Mouse (Mus musculus): ENCODE measurements around the gene C2cd2. TPM values are rescaled to one million over a fixed set of nuclear protein-coding genes. Genes with fewer than 3 reads are reported as not detected.

C2cd2 gene
- total and polyA plus RNA-seq, 3 experiments, result 7.7 to 14.5 (median 11.2) TPM

DNA sequence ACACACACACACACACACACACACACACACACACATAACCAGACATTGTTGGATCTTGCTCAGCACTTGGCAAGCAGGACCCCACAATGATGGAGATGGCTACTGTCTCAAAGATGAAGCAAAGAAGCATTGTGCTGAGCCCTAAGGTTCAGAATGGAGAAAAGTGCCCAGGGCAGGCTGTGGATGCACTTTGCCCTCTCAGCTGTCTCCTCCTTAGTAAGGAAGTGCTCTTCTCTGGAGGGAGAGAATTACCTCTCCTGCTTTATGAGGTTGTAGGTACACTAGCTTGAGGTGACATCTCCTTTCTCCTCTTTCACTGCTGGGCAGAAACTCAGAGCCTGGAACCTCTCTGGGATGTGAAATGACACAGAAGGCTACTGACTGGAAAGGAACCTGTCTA, 49.5 kb downstream of the C2cd2 start:
- in situ Hi-C loops (cut with MboI; ENCODE audit: low pct_ligation_motif_present, low pct_unique_long_range_greater_than_20kb, low sequenced_read_pairs), result no loop called here
- no peak overlapping the region for H3K9ac ChIP-seq (ENCODE audit: insufficient read depth, low read depth)
- H3K4me2 ChIP-seq (ENCODE audit: insufficient read depth, low read depth, poor library complexity, severe bottlenecking), result no peak overlapping the region
- DNase-seq (ENCODE audit: extremely low read depth), result no peak
- no peak overlapping the region for H3K4me3 ChIP-seq (replicated peaks in 1 of 3; ENCODE audit: low read depth in 2 of 3, low read length in 2 of 3, poor library complexity in 1 of 3)
- no peaks in the 10 kb centered on the region for H3K4me1 ChIP-seq (ENCODE audit: control insufficient read depth in 1 of 2, insufficient read depth in 2 of 2)
- H3K79me2 ChIP-seq (replicated peaks; ENCODE audit: control insufficient read depth, extremely low read depth, insufficient read depth, poor library complexity, severe bottlenecking), result no peaks in the 10 kb centered on the region
- no peaks in the 10 kb centered on the region for H3K9me3 ChIP-seq (replicated peaks; ENCODE audit: low read length)
- no peaks in the 10 kb centered on the region for H3K27me3 ChIP-seq (replicated peaks)
- no peaks in the 10 kb centered on the region for H3K36me3 ChIP-seq (replicated peaks in 1 of 2; ENCODE audit: control insufficient read depth in 1 of 2, insufficient read depth in 1 of 2, low read length in 1 of 2)
- TF ChIP-seq MAX (IDR thresholded peaks at IDR 0.05; ENCODE audit: low read length), result no peak
- no peak for TF ChIP-seq UBTF (IDR thresholded peaks at IDR 0.05; ENCODE audit: low read depth, low read length)
- TF ChIP-seq MXI1 (IDR thresholded peaks at IDR 0.05; ENCODE audit: low read depth, low read length), result no peak
- no peak for TF ChIP-seq JUND (conservative IDR thresholded peaks at IDR 0.05; ENCODE audit: low read depth, low read length)
- TF ChIP-seq MAFK (IDR thresholded peaks at IDR 0.05; ENCODE audit: insufficient replicate concordance, low read length), result no peak
- no peak for TF ChIP-seq GABPA (IDR thresholded peaks at IDR 0.05; ENCODE audit: insufficient replicate concordance, low read depth, low read length)
- no peak for TF ChIP-seq USF1 (IDR thresholded peaks at IDR 0.05; ENCODE audit: low read depth, low read length)
- no peak for TF ChIP-seq BHLHE40 (IDR thresholded peaks at IDR 0.05; ENCODE audit: low read depth, low read length)
- TF ChIP-seq SMC3 (IDR thresholded peaks at IDR 0.05; ENCODE audit: low read depth, low read length), result no peak
- no peak for TF ChIP-seq RCOR1 (conservative IDR thresholded peaks at IDR 0.05; ENCODE audit: low read depth, low read length)
- dilution Hi-C loops (cut with MboI; ENCODE audit: extremely low pct_ligation_motif_present, extremely low pct_unique_long_range_greater_than_20kb, low sequenced_read_pairs), result no loop called here
- no peak overlapping the region for H3K27ac ChIP-seq (ENCODE audit: insufficient read depth, low read depth)

DNA sequence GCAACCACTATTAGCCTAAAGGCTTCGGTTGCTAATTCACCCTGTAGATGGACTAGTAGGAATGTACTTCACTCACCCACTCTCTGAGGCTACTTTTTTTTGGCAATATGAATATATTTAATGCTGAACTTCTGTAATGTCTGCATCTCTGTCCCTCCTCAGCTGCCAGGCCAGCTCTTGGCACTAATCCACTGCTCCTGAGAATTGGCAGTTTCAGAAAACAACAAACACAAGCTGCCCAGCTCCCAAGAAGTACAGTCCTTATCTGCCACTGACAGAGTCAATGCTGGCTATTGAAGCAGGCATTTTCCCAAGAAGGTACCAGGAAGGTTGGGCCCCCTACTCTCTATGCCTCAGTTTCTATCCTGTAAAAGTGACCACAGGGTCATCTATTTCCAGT, 53.0 kb downstream of the C2cd2 start:
- H3K4me3 ChIP-seq (replicated peaks in 1 of 3; ENCODE audit: low read depth in 2 of 3, low read length in 2 of 3, poor library complexity in 1 of 3), result no peak overlapping the region
- H3K79me2 ChIP-seq (replicated peaks; ENCODE audit: control insufficient read depth, extremely low read depth, insufficient read depth, poor library complexity, severe bottlenecking), result no peaks in the 10 kb centered on the region
- no peaks in the 10 kb centered on the region for H3K4me1 ChIP-seq (ENCODE audit: control insufficient read depth in 1 of 2, insufficient read depth in 2 of 2)
- TF ChIP-seq JUND (conservative IDR thresholded peaks at IDR 0.05; ENCODE audit: low read depth, low read length) (no peak), MEF2A (IDR thresholded peaks at IDR 0.05; ENCODE audit: borderline replicate concordance, low read depth, low read length) (no peak), E2F4 (IDR thresholded peaks at IDR 0.05; ENCODE audit: insufficient replicate concordance, low read depth, low read length) (no peak), MAZ (IDR thresholded peaks at IDR 0.05; ENCODE audit: low read depth, low read length) (no peak), UBTF (IDR thresholded peaks at IDR 0.05; ENCODE audit: low read depth, low read length) (no peak), CHD2 (IDR thresholded peaks at IDR 0.05; ENCODE audit: low read length) (no peak), MYC (IDR thresholded peaks at IDR 0.05; ENCODE audit: low read depth, low read length) (no peak), GABPA (IDR thresholded peaks at IDR 0.05; ENCODE audit: insufficient replicate concordance, low read depth, low read length) (no peak), TBP (conservative IDR thresholded peaks at IDR 0.05; ENCODE audit: low read depth, low read length) (no peak)
- in situ Hi-C loops (cut with MboI; ENCODE audit: low pct_ligation_motif_present, low pct_unique_long_range_greater_than_20kb, low sequenced_read_pairs), result no loop called here
- no peaks in the 10 kb centered on the region for H3K9me3 ChIP-seq (replicated peaks; ENCODE audit: low read length)
- H3K27ac ChIP-seq (ENCODE audit: insufficient read depth, low read depth), result no peak overlapping the region
- no peak overlapping the region for H3K9ac ChIP-seq (ENCODE audit: insufficient read depth, low read depth)
- DNase-seq (ENCODE audit: extremely low read depth), result no peak
- dilution Hi-C loops (cut with MboI; ENCODE audit: extremely low pct_ligation_motif_present, extremely low pct_unique_long_range_greater_than_20kb, low sequenced_read_pairs), result no loop called here
- H3K4me2 ChIP-seq (ENCODE audit: insufficient read depth, low read depth, poor library complexity, severe bottlenecking), result no peak overlapping the region
- H3K36me3 ChIP-seq (replicated peaks in 1 of 2; ENCODE audit: control insufficient read depth in 1 of 2, insufficient read depth in 1 of 2, low read length in 1 of 2), result no peaks in the 10 kb centered on the region
- H3K27me3 ChIP-seq (replicated peaks), result no peaks in the 10 kb centered on the region

Data from CH12.LX (cell line).